Mouse (Mus musculus) CD4-positive, CD25-positive, alpha-beta regulatory T cell, adult 2 months (primary cell): Measurements from ENCODE around the gene C1s2.
"Not testable (repeated sequence)": the region's sequence is repeated elsewhere in the genome, so short reads cannot be mapped to it uniquely, and the experiment has no call there.

Experiments used
- DNase-seq: peaks from one replicate; pipeline ENCODE4 v3.0.0-alpha.2; 2012; ENCODE audit warnings: low read depth, low spot score

C1s2 gene

GRCm38 (mm10) chr6:124635985-124636384 lies at the start of gene C1s2:
TSS of gene C1s2 (minus strand) at chr6:124636085.
- not testable (repeated sequence) for DNase-seq

DNA sequence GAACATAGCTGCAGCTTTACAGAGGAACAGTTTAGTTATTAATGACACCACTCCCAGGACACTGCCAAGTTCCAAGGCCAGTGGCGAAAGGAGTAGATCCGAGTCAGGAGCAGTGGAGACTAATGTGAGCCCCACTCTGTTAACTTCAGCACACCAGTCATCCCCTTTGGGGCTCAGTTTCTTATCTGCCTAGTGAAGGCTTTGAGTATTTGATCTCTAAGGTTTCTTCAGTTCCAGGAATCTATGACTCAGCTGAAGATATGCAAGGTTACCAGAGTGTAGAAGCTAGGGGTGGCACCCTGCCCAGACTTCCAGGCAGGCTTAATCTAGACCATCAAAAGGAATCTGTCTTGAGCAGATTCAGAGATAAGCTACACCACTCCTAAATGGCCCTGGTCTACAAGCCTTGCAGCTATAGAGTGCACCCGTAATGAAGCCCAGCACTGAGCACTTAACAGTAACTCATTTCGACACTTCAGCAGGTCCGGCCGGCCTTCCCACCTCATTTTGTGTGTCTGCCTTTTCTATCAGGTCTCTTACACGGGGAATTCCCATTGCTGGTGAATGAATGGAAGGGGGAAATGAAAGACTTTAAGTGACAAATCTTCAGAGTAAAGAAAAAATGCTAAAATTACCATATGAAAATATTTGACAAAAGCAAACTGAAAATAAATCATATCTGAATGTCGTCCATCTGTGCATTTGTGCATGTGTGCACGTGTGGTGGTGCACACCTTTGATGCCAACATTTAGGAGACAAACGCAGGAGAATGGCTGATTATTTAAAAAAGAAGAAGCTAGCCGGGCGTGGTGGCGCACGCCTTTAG lies 47.9 kb upstream of the C1s2 start:
- DNase-seq, result no peak

- not testable (repeated sequence) for DNase-seq
These were observed 46.4 kb upstream of the C1s2 start for GRCm38 (mm10) chr6:124682291-124682690.

DNA sequence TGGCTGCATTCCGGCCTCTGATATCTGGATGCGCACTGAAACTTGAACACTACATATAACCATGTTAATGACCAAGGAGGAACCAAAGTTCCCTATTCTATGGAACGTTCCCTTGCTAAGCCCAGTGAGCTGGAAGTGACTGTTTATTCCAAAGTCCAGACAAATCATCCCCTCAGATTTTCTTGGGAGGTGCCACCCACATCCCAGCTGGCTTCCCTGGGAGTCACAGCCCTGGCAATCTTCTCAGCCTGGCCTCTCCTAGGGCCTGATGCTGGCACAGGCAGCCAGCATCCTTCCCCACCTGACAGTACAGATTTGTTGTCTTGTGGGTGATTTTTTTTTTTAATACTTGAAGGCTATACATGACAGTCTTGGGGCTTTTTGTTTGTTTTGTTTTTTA lies 43.6 kb upstream of the C1s2 start:
- no peak for DNase-seq

DNA sequence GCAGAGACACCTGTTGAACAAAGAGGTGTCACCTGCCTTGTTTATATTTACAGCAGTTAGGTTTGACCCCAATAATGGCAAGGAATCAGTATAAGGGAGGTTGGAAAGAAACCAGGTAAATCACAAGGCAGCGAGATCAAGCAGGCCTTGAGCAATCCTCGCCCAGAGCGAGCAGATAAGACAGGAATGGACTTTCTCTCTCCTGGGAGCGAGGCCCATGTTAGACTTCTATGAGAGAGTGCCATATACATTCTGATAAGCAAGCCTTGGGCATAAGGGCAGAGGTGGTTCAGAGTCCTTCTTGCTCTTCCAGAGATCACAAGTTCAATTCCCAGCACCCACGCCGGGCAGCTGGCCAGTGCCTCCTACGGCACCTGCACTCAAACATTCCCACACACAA lies 42.9 kb upstream of the C1s2 start:
- no peak for DNase-seq

DNA sequence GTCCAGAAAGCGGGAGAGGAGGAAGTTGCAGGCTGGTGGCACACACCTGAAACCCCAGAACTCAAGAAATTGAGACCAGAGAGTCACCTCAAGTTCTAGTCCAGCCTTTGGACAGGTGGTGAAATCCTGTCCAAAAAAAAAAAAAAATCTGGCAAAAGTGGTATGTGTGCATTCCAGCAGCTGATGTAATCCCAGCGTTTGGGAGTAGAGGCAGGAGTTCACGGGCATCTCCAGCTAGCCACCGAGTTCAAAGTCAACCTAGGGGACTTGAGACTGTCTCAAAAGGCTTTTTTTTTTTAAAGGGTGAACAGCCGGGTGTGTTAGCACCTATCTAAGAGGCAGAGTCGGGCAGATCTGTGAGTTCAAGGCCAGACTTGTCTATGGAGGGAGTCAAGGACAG lies 40.3 kb upstream of the C1s2 start:
- no peak for DNase-seq

GRCm38 (mm10) chr6:124674591-124674990 lies 38.7 kb upstream of the C1s2 start:
- DNase-seq, result no peak

- no peak for DNase-seq
These were observed 37.7 kb upstream of the C1s2 start for GRCm38 (mm10) chr6:124673619-124674018.

DNA sequence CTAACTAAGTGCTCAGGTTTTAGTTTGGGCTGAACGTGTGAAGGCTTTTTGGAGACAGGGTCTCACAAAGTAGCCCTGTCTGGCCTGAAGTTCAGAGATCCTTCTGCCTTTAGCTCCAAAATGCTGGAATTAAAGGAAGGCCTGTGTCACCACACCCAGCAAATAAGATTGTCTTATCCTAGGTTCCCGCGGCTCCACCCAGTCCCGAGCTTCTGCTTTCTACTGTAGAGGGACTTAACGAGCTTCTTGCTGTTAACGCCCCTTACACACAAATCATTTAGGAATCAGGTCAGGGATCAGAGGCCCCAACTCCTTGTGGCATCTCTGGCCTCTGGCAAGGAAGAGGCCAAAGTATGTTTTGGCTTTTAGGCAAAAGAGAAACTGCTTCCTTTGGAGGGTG lies 36.2 kb upstream of the C1s2 start:
- no peak for DNase-seq

DNA sequence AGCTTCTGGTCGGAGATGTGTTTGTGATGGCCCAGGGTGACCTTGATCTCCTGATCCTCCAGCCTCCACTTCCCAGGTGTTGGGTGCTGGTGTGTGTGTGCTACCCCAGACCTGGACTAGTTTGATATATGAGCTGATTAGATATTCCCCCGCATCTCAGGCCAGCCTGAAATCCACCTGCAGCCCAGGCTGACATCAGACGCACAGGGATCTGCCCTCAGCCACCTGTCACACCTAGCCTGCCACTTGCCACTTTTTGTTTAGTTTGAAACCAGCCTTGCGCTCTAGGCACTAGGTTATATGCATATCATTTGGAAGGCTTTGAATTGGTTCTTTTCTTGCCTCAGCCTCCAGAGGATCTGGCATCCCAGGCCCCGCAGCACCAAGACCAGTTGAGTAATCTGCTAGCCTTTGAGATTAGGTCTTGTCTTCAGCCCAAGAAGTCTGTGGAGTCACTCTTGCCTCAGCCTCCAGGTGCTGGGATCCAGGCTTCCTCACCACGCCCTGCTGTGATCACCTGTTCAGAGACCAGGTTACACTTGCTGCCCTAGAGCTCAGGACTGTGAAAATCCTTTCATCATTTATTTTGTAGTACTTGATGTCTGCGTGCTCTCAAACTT lies 34.5 kb upstream of the C1s2 start:
- DNase-seq, result no peak

DNA sequence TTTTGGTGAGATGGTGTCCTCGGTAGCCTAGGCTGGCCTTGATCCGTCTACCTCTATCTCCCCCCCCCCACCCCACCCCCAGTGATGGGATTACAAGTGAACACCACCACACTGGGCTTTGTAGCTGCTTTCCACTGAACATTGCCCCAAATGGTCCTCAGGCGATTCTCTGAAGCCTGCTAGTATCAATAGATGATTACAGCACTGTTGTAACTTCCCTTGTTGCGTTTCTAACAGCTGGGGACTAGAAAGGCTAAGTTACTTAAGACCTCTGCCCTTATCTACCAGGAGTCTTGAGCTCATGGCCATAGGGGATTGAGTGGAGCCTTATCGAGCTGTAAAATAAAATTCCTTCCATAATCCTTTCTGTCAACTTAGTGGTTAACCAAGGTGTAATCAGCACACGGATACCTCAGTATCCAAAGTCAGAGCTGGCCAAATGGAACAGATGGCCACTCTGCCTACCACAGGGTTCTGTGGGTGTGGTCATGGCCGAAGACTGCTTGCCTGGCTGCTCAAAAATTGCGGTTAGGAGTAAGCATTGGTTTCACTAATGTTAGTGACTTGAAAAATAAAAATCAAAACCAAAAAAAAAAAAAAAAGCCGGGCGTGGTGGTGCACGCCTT lies 33.5 kb upstream of the C1s2 start:
- DNase-seq, result no peak

- peak; percentile 11 for DNase-seq
These were observed 29.1 kb upstream of the C1s2 start for GRCm38 (mm10) chr6:124665011-124665410.

- no peak for DNase-seq
These were observed 28.4 kb upstream of the C1s2 start for GRCm38 (mm10) chr6:124664256-124664655.

DNA sequence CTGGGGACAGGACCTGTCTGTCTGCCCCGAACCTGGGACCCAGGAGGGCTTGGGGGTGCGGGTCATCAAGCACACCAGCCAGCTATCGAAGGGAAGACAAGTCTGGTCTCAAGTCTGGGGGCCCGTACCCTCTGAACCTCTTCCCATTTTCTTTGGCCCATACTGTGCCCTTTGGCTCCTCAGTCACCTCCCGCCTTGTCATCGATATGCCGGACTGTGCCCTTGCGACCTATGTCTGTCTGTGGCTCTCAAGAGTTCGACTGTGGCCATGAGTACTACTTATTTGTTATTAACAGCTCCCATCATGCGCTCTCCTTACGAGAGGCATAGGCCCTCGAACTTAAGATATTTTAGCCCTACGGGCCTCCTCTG lies 27.5 kb upstream of the C1s2 start:
- DNase-seq, result no peak

- peak; percentile 99 for DNase-seq
These were observed 26.9 kb upstream of the C1s2 start, which contains the start of gene Lpcat3 for GRCm38 (mm10) chr6:124662477-124663423. TSS of gene Lpcat3 (plus strand) at chr6:124663027.

GRCm38 (mm10) chr6:124661995-124662394 lies 26.1 kb upstream of the C1s2 start:
- DNase-seq, result no peak

DNA sequence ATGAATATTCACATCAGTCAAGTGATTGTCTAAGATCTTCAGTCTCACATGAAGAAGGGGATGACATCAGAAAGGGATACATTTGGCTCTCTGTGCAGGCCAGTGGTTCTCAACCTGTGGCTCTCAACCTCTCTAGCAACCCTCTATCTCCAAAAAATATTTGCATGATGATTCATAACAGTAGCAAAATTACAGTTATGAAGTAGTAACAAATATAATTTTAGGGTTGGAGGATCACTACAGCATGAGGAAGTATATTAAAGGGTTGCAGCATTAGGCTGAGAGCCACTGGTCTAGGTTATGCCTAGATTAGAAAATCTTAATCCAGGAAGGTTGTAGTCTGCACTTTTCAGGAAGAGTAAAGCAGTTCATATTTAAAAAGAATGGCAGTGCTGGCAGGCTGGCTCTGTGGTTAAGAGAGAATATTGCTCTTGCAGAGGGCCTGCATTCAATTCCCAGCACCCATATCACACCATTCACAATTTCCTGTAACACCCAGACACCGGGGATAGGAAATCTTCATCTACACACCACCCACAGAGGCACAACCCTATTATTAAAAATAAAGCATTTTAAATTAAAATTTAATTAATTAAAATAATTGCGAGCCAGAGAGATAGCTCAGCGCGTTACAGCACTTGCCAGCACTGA lies 25.4 kb upstream of the C1s2 start:
- DNase-seq, result no peak

- no peak for DNase-seq
These were observed 22.2 kb upstream of the C1s2 start for GRCm38 (mm10) chr6:124658067-124658466.

DNA sequence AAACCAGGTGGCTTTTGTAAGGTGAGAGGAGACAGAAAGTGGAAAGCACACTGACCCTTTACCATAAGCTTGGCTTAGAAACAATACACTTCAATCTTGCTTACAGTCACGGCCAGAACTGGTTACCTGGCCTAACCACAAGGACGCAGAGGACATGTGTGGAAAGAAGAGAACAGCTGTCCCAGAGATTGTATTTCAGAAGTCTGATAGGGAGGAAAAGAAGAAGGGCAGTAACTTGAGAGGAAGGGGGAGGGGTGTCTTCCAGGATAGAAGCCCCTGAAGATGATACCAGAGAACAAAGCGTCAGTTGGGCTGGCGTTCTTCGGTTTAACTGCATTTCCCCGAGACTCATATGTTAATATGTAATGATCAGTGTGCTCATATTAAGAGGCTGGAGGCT lies 20.0 kb upstream of the C1s2 start:
- DNase-seq, result no peak

DNA sequence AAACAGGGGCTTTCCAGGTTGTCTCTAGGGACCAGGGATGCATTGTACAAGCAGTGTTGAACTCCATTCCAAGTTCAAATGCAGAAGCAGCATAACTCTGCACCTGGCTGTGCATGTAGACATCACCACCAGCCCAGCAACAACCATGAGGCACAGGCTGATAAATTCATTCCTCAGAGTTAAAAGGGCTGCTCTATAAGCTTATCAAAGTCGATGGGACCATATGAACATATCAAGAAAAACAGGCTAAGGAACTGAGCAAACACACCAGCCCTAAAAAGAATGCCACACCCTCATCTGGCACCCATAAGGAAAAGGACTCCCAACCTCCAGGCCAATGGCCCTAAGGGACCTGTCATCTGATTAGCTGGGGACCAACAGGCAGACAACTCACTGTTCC lies 10.5 kb upstream of the C1s2 start:
- no peak for DNase-seq

DNA sequence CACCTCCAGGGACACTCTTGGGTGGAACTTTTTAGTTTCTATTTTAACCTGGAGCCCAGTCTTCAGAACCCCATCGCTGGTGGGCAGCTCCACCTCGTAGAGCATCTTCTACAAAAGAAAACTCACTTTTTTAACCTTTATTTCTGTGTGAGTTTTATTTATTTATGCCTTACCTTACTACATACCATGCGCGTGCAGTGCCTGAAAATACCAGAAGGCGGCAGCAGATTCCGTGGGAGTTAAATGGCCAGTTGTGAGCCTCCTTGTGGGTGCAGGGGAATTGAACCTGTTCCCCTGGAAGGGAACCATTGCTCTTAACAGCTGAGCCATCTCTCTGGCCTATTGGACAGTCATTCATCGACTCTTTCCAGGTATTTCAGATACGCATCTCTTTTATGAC lies 5.1 kb upstream of the C1s2 start:
- peak; percentile 83 for DNase-seq
